Mouse (Mus musculus): Measurements from ENCODE around the gene Ppef2.
A peak's percentile ranks its signal among the peaks of the same experiment; 100 is the strongest.

Ppef2 gene

DNA sequence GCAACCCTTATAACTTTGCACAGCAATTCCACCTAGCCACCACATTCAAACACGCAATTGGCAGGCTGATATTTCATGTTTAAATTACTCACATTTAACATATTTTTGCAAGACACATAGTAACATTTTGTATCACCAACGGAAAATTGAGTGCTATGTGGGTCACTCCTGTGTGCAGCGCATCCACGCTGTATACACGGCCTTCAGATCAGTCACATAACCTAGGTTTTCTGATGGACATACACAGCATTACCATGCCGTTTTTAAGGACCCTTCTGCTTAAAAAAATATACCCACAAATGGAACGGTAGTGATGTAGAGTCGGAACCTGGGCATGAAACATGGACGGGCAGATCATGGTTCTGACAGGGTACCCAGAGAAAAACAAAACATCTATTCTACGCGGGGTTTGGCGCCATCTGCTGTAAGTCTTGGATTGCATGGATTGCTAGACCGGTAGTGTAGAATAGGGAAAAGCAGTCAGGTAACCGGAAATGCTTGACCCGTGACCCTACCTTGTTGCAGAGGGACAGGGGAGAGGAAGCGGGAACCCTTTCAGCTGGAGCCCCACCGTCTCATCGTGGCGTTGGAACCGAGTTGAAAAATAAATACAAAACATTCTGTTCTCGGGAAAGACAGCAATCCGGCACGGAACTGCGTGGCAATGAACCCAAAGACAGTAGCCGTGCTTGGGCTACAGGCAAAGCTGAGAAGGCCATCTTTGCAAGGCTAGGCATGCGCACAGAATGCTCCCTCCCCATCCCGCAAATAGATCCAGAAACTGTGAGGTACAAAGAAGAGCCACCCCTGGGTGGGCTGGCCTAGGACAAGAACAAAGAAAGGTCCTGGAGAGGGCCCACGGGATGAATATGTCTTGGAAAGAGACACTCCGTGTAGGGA lies 16.5 kb downstream of the Ppef2 start:
- peak; percentile 81 for DNase-seq (ENCODE audit: low spot score)

DNA sequence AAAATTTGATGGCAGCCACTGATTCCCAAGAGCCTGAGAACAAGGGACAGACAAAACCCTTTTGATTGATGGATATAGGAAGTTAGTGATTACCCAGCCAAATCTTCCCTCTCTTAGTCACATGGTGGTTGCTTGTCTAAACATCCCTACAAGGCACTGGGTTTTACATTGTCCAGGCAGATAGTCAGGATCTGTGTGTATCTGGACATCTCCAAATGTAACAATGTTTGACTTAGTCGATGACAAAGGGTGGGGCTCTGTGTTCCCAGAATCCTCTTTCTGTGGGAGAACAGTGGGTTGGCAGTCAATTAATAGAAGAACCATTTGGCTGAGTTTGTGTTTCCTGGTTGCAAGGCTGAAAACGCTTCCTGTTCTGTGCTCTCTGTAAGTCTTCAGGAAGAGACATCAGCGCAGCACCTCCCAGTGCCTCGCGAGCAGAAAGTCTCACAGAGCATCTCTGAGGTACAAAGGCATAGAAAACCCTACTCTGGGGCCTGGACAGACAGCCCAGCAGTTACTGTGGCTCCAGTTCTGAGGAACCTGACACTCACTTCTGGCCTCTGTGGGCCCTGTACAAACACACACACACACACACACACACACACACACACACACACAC lies 21.0 kb downstream of the Ppef2 start:
- no peak for DNase-seq (ENCODE audit: low spot score)

DNA sequence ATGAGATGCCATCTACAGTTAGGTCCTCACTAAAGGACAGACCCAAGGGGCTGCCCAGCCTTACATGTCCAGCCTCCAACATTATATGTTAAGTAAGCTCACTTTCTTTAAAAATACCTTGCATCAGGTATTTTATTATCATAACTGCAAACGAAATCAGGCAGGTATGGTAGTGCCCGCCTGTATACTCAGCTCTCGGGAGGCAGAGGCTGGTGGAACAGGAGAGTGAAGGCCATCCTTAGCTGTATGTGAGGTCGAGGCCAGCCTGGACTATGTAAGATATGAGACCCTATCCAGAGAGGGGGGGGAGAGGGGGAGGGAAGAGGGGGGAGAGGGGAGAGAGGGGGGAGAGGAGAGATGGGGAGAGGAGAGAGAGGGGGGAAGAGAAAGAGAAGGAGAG lies 22.7 kb downstream of the Ppef2 start:
- DNase-seq (ENCODE audit: low spot score), result no peak

DNA sequence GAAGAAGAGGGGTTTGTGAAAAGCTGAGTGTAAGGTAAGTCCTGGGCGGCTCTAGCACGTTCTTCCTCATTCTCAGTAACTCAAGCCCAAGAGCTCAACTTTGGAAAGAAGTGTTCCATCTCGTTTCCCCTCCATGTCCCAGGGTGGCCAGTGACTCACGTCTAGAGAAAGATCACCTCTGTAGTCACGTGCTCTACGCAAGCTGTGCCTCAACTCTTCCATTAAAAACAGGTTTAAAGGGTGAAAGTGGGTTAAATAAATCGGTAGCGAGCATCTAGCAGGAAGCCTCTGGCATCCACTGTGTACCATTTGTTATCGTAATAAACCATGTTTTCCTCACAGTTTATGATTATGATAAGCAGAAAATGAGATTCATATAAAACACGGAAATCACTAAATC lies 24.2 kb downstream of the Ppef2 start:
- no peak for DNase-seq (ENCODE audit: low spot score)

DNA sequence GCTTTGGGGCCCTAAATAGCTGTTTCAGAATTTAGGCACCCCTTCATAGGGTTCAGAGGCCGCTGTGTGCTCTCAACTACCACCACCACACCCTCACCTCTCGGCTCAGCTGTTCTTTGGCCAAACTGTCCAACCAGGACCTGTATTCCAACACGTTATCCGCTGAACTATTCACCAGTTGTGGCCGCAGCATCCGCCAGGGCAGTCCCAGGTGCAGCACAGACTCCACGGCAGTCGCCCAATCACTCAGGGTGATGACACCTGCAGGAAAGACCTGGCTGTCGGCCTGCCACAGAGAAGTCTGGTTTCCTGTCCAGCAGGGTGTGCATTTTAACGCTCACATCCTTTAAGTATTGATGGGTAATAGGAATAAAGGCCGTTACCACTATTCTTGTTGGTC lies 25.8 kb downstream of the Ppef2 start:
- no peak for DNase-seq (ENCODE audit: low spot score)

DNA sequence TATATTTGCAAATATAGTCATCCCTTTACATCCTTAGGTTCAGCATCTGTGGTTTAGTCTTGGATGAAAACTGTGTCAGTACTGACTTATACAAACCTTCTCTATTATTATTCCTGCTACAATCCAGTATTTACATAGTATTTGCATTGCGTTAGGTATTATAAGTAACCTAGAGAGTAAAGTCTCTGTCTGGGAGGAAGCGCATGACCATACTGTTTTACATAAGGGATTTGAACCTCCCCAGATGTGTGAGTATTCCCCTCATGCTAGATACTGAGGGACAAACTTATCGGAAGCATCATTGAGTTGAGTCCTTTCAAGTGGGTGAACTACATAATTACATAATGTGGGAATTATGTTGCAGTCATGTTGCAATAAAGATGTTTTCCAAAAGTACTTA lies 26.6 kb downstream of the Ppef2 start:
- DNase-seq (ENCODE audit: low spot score), result no peak

DNA sequence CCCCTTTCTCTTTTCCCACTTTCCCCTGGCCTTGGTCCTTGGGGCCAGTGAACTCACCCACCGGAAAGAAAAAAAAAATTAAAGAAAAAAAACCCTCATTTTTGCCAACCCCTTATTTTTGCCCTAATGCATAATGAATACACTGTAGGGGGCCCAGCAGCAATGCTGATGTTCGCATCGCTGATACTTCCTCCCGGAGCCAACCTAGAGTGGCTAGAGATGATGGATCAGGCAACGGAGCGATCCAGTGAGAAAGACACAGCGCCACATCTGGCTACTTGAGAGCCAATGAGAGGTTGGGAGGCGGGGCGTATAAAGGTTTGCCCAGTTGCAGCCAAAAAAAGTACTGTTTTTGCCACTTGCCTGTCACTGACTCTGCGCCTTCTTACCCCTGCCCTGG lies 27.3 kb downstream of the Ppef2 start:
- DNase-seq (ENCODE audit: low spot score), result peak; percentile 21

DNA sequence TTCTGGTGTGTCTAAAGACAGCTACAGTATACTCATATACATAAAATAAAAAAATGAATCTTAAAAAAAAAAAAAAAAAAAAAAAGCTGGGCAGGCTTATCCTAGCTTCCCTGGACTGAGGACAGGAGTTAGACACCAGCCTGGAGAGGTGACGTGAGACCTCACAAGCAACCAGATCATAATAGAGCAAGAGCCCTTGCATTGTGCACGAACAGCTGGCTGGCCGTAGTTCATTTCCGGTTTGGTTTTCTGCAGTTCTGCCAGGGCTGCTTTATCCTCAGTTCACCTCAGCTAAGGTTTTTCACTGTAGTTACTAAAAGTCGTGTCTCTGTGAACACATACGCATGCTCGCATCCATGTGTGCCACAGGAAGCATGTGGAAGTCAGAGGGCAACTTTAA lies 28.3 kb downstream of the Ppef2 start:
- DNase-seq (ENCODE audit: low spot score), result no peak

DNA sequence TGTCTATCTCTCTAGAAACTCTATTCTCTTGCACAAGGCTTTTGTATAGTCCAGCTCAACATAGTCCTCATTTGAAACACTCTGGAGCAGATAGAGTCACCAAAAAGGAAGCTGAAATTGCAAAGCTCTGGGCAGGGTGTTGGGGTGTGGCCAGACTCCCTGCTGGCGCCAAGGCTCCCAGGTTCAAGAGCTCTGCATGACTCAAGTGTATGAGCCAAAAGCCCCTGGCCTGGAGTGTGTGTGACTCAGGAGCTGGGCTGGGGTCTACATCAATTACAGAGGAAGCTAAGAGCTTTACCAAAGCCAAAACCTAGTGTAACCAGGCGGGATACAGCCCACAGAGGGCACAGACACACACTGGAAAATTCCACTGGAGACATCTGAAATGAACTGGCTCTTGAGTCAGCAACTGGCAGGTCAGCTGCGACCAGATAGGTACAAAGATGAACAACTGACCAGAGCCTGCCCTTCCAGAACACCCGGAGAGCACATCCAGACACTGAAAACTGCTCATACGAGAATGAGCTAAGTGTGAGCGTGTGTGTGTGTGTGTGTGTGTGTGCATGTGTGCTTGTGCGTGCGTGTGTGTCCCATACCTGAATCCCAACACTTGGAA lies 35.7 kb downstream of the Ppef2 start:
- no peak for DNase-seq (ENCODE audit: low spot score)

DNA sequence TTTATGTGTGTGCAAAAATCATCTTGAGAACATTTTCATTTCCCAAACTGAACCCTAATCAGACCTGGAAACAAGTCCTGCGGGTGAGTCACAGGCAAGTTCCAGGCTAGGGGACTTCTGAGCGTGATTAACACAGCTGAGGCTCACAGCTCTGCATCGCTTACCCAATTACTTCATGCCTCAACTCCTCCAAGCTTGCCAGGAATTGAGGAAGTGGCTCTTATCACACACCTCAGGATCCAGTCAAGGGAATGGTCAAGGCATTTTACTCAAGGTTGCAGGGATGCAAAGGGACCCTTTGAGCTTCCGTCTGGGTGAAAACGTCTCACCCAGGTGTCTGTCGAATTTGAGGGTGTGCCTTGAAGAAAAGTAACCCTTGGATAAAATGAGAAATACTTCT lies 36.3 kb downstream of the Ppef2 start:
- no peak for DNase-seq (ENCODE audit: low spot score)

DNA sequence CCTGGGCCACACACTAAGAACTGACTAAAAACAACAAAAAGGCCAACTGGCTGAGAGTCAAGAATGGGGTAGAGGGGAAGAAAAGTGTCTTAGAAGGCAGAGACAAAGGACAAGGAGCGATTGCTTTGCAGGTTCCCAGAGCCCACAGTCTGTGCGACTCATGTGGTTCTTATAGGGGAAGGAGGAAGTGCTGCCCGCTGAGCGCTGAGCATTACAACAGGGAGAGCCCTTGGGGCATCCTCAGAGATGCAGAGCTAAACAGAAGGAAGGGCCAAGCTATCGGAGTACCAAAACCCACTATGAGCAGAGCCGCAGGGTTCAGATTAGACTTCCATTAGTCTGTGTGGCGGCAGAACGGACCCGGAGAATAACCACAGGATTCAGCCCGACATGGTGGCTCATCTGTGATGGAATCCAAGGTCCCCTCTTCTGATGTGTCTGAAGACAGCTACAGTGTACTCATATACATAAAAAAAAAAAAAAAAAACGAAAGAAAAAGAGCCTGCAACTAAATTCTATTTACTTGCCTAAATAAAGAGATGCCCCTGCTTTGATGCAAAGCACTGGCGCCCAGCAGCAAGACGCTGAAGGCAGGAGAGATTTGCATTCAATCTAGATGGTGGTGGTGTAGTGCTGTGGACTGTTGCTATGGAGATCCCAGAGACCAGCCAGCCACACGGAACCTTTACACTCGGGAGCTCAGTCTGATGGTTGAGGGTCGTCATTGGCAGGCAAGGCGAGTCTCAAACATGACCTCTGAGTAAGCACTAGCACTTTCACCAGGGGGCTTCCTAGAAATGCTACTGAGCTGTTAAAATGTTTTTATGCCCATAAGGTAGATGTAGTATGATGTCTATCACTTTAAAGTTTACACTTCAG lies 36.9 kb downstream of the Ppef2 start:
- peak; percentile 11 for DNase-seq (ENCODE audit: low spot score)

DNA sequence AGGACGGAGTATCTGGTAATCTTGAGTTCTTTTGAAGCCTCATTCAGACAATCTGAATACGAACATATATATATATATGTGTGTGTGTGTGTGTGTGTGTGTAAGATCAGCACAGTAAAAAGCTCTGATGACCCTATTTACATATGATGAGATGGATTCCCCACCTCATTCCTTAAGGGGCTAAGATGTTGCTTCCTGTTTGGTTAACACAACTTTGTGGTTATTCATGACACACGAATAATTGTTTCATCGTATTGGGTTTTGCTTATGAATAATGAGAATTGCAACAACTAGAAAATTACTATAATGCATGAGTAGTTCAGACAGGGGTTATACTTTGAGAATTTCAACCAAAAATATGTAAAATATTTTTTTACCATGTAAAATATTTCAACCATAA lies 40.8 kb downstream of the Ppef2 start, which contains the start of gene U90926:
Gene U90926 (minus strand): TSS at position 101 of the 400 bp plus-strand sequence.
- no peak for DNase-seq (ENCODE audit: low spot score)

DNA sequence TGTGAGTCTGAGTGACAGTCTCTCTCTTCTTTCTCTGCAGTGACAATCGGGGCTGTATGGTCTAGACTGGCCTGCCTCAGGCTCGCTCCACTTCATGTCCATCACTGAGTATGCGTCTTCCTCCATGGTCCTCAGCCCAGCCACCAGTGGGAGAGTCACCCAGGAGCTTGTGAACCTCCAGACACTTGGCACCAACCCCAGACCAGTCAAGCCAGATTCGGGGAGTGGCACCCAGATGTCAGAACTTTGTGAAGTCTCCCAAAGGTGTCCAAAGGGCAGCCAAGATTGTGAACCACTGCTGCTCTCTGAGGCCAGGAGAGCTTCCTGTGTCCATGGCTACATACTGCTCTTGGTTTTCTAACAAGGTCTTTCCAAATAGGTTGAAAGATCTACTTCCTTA lies 43.8 kb downstream of the Ppef2 start:
- DNase-seq (ENCODE audit: low spot score), result no peak

DNA sequence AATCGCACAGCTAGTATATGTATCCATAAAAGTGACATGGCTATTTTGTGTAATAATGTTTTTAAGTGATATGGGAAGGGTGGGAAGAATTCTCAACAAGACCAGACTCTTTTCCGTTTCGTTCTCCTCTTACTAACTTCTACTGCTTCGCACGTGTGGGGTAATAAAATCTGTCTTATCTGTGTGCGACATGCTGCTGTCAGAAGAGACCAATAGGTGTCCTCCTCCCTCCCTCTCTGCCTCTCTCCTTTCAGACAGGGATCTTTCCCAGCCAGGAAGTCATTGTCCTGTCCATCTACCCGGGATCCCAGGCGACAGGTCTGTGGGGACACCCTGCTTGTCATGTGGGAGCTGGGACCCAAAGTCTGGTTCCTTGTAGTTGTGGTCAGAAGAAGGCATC lies 45.9 kb downstream of the Ppef2 start:
- DNase-seq (ENCODE audit: low spot score), result no peak

DNA sequence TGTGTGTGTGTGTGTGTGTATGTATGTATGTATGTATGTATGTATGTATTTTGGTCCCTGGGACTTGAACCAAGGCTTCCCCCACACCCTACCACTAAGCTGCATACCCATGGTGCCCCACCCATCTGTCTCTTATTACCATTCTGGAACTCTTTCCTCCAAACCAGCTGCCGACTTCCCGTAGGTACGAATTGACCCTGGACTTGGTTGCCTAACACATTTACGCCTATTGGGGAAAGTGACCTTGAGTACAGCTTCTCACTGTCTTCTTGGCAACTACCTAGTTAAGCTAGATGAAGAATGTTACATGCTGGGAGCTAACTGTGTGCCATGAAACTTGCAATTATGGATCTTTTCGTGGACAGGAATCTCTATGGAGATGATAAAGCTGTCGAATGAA lies 50.0 kb downstream of the Ppef2 start:
- DNase-seq (ENCODE audit: low spot score), result no peak

DNA sequence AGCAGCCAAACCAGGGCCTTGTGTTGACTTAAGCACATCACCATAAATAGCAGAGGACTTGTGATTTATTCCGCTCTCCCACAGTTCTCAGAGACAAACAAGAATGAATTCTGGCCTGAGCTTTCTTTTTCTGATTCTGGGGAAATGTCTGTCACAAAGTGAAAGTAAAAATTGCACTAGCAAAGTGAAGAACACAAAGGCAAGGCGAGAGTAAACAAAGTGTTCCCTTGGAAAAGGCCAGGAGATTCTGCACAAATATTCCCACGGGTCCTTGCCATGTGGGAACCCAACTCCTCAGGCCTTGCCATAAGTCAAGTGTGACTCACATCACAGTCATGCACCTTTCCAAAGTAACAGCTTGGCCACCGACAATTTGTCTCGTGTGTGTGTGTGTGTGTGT lies 50.4 kb downstream of the Ppef2 start:
- no peak for DNase-seq (ENCODE audit: low spot score)

DNA sequence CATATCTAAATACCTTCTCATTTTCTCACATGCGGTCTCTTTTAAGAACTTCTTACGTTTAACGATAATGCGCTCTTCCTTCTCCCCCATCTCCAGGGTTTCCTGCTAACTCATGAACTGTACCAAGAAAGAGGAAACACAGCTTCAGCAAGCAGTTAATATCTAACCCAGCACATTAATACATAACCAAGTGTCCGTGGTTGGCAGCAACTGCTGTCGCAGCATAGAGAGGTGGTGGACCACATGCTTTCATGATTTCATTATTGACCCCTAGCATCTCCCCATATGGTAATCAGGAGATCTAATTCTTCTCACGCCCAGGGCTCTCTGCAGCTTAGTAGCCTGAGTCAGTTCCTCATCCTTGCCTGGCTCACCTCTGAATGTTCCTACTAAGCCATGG lies 50.9 kb downstream of the Ppef2 start:
- no peak for DNase-seq (ENCODE audit: low spot score)

DNA sequence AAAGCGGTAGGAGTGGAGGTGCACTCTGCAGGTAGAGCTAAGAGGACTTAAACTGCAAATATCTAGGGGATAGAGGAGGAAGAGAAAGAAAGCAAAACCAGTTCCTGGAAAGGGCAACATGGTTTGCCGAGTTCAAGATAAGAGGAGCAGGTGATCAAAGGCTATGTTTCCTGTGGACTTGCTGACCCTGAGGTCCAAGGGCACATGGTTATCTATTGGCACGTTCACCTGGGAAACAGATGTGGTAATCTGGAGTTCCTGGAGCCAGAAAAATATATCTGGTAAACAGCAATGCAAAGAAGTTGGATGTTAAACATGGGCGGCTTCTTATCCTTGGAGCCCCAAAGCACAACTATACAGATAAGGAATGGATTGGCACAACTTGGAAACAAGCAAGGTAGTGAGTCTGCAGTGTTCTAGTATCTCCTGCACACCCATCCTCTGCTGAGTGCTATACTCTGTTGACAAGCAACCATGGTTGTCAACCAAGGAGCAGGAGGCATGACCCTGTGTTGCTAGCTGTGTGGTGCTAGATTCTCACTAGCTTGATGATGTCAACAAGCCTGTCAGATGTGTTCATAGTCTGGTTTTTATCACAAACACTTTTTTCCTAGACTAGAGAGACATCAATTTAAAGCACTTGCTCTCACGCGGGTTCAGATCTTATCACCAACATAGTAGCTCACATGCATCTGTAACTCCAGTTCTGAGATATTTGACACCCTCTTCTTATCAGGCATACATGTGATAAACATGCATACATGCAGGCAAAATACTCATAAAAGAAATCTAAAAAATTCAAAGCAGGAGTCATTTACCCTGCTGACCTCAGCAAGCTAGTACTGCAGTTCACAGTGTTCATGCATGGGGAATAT lies 51.7 kb downstream of the Ppef2 start:
- no peak for DNase-seq (ENCODE audit: low spot score)

DNA sequence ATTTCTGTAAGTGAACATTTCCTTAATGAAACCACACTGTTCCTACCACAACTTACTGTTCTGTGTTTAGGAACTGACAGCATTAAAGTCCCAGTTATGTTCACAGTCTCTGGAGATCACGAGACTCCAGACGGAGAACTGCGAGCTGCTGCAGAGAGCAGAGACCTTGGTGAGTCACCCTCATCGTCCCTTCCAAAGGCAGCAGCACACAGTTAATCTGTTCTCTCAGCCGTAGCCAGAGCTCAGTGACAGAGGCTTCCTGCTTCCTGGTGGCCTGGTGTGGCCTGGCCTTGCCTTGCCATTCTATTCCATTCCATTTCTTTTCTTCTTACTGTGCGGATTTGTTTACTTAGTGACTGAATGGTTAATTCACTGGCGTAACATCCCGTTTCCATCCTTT lies 57.8 kb downstream of the Ppef2 start:
- DNase-seq (ENCODE audit: low spot score), result no peak

DNA sequence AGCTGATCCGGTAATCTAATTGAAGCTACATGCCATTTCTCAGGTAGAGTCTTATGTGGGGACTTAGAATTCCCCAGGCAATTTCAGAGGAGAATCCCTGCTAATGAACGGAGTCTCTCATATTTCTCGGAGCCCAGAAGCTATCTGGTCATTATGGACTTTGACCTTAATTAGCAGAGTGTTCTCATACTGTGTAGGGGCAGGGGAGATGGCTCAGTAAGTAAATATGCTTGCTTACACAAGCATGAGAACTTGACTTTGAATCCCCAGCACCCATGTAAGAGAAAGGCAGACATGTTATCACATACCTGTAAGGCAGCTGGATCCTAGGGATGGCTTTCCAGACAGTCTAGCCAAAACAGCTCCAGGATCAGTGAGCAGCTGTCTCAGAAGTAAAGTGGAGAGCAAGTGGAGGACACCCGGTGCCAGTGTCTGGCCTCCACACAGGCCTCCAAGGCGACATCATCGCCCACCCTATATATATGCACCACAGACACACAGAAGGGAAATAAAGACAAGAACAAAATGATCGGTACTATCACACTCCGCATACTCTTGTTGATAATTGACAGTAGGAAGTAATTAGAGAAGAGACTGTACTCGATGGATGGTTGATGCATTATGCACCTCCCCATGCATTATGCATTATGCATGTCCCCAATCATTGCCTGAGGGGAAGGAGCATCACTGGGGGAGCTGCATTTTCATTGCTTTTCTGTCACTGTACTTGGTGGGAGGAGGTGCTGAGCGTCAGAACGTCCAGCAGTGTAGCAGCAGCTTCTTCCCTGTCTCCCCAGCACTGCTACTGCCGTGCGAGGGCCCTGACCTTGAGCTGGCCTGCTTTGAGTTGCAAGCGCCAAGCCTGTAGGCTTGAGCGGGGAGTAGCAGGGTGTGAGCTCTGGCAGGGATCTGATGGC lies 58.9 kb downstream of the Ppef2 start:
- no peak for DNase-seq (ENCODE audit: low spot score)
